Mouse (Mus musculus): ENCODE measurements around the gene Slc27a2.

DNA sequence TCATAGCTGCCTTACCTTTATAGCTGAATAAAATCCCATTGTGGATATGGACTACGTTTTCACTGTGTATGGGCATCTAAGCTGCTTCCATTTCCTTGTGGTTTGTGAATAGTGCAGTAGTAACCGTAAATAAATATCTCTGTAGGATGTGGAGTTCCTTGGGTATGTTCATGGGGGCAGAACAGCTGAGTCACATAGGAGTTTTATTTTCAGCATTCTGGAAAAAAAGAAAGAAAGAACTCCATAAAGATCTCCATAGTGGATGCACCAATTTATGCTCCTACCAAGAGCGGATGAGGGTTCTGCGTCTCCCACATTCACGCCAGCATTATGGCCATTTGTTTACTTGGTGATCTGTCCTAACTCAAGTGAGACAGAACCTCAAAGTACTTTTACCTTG lies 10.0 kb upstream of the Slc27a2 start:
- TF ChIP-seq GATA1 (IDR thresholded peaks at IDR 0.05; ENCODE audit: low read length) (no peak), TAL1 (IDR thresholded peaks at IDR 0.05; ENCODE audit: low read length) (no peak)

All from erythroblast, embryonic 14.5 days (primary cell).